Mouse (Mus musculus) intestine, embryonic 14.5 days (tissue): ENCODE data around the gene Nisch. TPM values are rescaled to one million over a fixed set of nuclear protein-coding genes. Genes with fewer than 3 reads are reported as not detected.

Experiments
- ATAC-seq: fragments of 200-750 bp; cut with Nextera tagmentation; replicated peaks from 2 replicates; pipeline ENCODE4 v1.8.0; 2017; ENCODE audit warnings: low read depth, moderate number of reproducible peaks, moderate TSS enrichment, moderate library complexity; ENCODE audit not compliant: low FRiP score, low TSS enrichment
- DNase-seq: peaks from one replicate; pipeline ENCODE4 v3.0.0-alpha.2; 2018; ENCODE audit warnings: low spot score
- H3K27ac ChIP-seq: fragments of 300-500 bp; sonication (generic); 2 replicates; pipeline ENCODE4 v1.5.1; 2014; ENCODE audit warnings: low read depth, mild to moderate bottlenecking, control low read depth
- H3K27me3 ChIP-seq: fragments of 300-500 bp; sonication (generic); replicated peaks from 2 replicates; pipeline ENCODE4 v1.6.1; 2014; ENCODE audit warnings: low read length, control low read depth; ENCODE audit not compliant: control insufficient read depth, insufficient read depth
- H3K36me3 ChIP-seq: fragments of 300-500 bp; sonication (generic); 2 replicates; pipeline ENCODE4 v1.6.1; 2014; ENCODE audit warnings: low read length, control low read depth; ENCODE audit not compliant: control insufficient read depth, insufficient read depth
- H3K4me1 ChIP-seq: fragments of 300-500 bp; sonication (generic); replicated peaks from 2 replicates; pipeline ENCODE4 v1.6.1; 2014; ENCODE audit warnings: low read length, control low read depth, mixed read lengths; ENCODE audit not compliant: control insufficient read depth, insufficient read depth
- H3K4me2 ChIP-seq: fragments of 300-500 bp; sonication (generic); 2 replicates; pipeline ENCODE4 v1.6.1; 2014; ENCODE audit warnings: low read length
- H3K4me3 ChIP-seq: fragments of 300-500 bp; sonication (generic); 2 replicates; pipeline ENCODE4 v1.5.1; 2014; ENCODE audit warnings: low read depth, low read length, control low read depth, mixed read lengths
- H3K9ac ChIP-seq: fragments of 300-500 bp; sonication (generic); 2 replicates; pipeline ENCODE4 v1.6.1; 2014; ENCODE audit warnings: mild to moderate bottlenecking, low read length
- H3K9me3 ChIP-seq: fragments of 300-500 bp; sonication (generic); 2 replicates; pipeline ENCODE4 v1.6.1; 2016; ENCODE audit warnings: low read length, control low read depth; ENCODE audit not compliant: control insufficient read depth
- WGBS: fragments of 180-500 bp; shearing (Covaris S2); extraction: QIAGEN DNeasy Blood & Tissue Kit; methylation state at CpG from one replicate; pipeline ENCODE4 v1.1.7; 2014; 5-methylcytosine and 5-hydroxymethylcytosine counted together
- polyA plus RNA-seq: library from polyadenylated mRNA; unstranded; fragments of >200 nt; fragmentation: Nextera tagmentation; extraction: Ambion mirVana; gene quantifications from 2 replicates; pipeline ENCODE4 v1.2.1, GENCODE M21; 2014

Nisch gene
- polyA plus RNA-seq, 1 experiment from 2014 or later, result 330 TPM

DNA sequence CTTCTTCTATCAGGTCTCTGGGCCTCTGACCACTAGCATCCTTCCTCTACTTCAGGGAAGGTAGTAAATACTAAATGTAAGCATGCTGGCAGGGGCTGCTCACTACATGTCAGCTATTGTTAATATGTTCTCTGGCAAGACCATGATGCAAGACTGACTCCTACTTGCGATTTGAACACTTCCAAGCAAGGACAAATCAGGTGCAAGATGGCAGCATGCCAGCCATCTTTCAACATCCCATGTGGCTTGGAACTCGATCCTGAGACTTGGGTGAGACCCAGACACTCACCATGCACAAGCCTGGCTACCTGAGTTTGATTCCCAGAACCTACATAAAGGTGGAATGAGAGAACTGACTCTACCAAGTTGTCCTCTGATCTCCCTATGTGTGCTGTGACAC lies 24.8 kb downstream of the Nisch start:
- no peak for ATAC-seq
- no peak for DNase-seq
- peaks cover 5% of the 10 kb centered on the region; the same call in 1 of the 2 replicates for H3K4me1 ChIP-seq
- H3K4me2 ChIP-seq, result no peak overlapping the region
- no peak overlapping the region for H3K4me3 ChIP-seq
- no peaks in the 10 kb centered on the region for H3K9me3 ChIP-seq
- WGBS, result 70% methylated on average over 2 of the region's 2 CpGs
- H3K27me3 ChIP-seq, result no peaks in the 10 kb centered on the region
- peaks cover 95% of the 10 kb centered on the region for H3K36me3 ChIP-seq
- H3K27ac ChIP-seq, result no peak overlapping the region
- no peak overlapping the region for H3K9ac ChIP-seq

DNA sequence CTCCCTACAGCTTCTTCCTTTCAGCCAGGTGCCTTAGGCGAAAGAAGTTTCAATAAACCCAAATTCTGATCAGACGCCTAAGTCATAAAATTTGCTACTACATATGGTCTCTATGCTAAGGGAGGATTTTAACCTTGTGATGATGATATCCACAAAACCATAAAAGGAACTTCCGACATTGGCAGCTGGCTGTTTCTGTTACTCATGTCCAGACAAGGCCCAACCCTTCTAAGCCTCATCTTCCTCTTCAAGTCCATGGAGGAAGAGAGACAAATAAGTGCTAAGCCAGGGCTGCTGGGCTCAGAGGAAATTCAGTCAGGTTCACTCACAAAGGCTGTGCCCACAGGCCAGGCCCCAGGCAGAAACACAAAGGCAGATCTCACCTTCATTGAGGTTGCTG lies 27.4 kb downstream of the Nisch start:
- no peaks in the 10 kb centered on the region for H3K27me3 ChIP-seq
- H3K4me1 ChIP-seq, result no peaks in the 10 kb centered on the region
- 88% methylated on average over 3 of the region's 3 CpGs for WGBS

DNA sequence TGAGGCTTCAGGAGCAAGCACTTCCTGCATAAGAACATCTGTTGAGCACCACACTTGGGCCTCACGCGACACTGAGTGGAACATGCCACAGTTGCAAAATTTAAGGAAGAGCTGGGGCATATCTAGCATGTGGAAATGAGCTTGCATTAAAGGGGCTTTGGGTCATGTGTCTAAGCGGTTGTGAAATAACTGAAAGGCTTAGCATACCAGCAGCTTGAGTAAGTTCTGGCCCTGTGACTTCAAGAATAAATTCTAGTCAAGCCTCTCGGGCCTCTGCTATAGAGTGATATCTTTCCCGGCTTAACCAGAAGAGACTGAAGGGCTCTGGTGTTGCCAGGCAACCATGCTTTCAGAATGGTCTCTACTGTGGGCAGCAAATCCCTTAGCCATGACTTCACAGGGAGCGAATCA lies 28.0 kb downstream of the Nisch start:
- ATAC-seq, result no peak
- H3K4me3 ChIP-seq, result no peak overlapping the region
- no peak for DNase-seq
- no peak overlapping the region; the same call in 1 of the 2 replicates for H3K27ac ChIP-seq
- H3K36me3 ChIP-seq, result peaks cover 100% of the 10 kb centered on the region
- H3K4me2 ChIP-seq, result no peak overlapping the region
- no peaks in the 10 kb centered on the region for H3K4me1 ChIP-seq
- H3K9ac ChIP-seq, result no peak overlapping the region
- no peaks in the 10 kb centered on the region for H3K9me3 ChIP-seq
- no peaks in the 10 kb centered on the region for H3K27me3 ChIP-seq
- 73% methylated on average over 6 of the region's 6 CpGs for WGBS

More for the DNA sequence above, 27.4 kb downstream of the Nisch start:
- Histone ChIP-seq H3K36me3 (peaks cover 100% of the 10 kb centered on the region), H3K27ac (no peak overlapping the region; the same call in 1 of the 2 replicates), H3K9ac (no peak overlapping the region), H3K4me2 (no peak overlapping the region), H3K9me3 (no peaks in the 10 kb centered on the region), H3K4me3 (no peak overlapping the region)
- DNase-seq (no peak), ATAC-seq (no peak)

DNA sequence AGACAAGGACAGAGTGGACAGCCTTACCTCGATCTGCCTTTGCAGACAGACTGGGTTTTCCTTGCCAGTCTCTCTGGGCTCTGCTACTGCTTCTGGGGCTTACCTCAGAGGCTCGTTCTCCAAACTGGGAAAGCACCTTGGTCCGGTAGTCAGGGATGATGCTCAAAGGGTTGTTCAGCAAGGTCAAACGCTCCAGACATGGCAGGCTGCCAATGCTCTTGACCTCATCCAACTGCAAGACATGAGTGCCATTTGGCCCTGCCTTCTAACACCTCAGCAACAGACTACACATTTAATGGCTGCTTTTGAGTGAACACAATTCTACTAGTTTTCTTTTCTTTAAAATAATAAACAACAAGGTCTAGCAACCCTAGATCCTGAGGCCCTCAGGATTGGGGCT lies 30.1 kb downstream of the Nisch start:
- Histone ChIP-seq H3K36me3 (peaks cover 100% of the 10 kb centered on the region), H3K4me3 (no peak overlapping the region), H3K4me1 (no peaks in the 10 kb centered on the region), H3K9ac (no peak overlapping the region), H3K9me3 (no peaks in the 10 kb centered on the region), H3K4me2 (no peak overlapping the region), H3K27me3 (no peaks in the 10 kb centered on the region), H3K27ac (no peak overlapping the region)
- ATAC-seq, result no peak
- 88% methylated on average over 4 of the region's 4 CpGs for WGBS
- DNase-seq, result no peak

DNA sequence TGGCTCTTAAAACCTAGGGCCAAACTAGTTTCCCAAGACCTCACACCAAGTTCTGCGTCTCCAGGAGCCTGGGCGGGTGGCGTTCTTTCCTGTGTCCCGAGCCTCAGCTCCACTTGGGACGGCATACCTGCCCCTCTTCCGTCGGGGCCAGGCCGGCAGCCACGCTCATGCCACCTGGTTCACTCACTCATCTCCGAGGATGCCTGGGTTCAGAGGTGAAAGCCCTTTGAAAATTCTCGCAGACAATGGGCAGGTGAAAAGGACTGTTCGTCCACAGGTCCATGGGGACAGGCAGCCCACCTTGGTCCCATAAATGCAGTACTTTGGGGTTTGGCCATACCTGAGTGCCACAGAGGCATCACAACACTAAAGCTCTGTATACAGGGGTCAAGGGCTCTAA lies 32.6 kb downstream of the Nisch start:
- no peak for DNase-seq
- no peaks in the 10 kb centered on the region for H3K27me3 ChIP-seq
- peaks cover 100% of the 10 kb centered on the region for H3K36me3 ChIP-seq
- no peak for ATAC-seq
- no peaks in the 10 kb centered on the region for H3K4me1 ChIP-seq
- H3K4me3 ChIP-seq, result no peak overlapping the region
- whole genome bisulfite sequencing, result 91% methylated on average over 12 of the region's 12 CpGs
- no peak overlapping the region for H3K27ac ChIP-seq
- H3K9ac ChIP-seq, result no peak overlapping the region
- no peaks in the 10 kb centered on the region for H3K9me3 ChIP-seq
- no peak overlapping the region for H3K4me2 ChIP-seq

DNA sequence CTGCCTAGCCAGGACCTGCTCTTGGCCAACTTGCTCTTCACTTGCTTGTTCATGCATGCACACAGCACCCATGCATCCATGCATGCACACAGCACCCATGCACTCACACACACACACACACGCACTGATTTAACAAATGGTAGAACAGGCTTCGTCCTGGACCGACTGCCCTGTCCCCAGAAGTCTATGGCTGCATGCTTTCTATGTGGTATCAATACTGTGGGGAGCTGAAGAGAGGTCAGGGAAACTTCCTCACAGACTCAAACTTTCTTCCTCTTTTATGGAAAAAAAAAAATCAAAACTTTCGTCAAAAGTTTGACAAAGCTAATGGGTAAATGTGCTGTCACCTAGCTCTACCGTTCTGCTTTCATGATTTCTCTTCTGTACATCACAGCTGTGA lies 33.2 kb downstream of the Nisch start:
- H3K4me2 ChIP-seq, result no peak overlapping the region
- no peak overlapping the region for H3K4me3 ChIP-seq
- ATAC-seq, result no peak
- peaks cover 100% of the 10 kb centered on the region for H3K36me3 ChIP-seq
- no peak for DNase-seq
- 87% methylated on average over 5 of the region's 5 CpGs for WGBS
- H3K27ac ChIP-seq, result no peak overlapping the region
- no peaks in the 10 kb centered on the region for H3K4me1 ChIP-seq
- no peak overlapping the region for H3K9ac ChIP-seq
- no peaks in the 10 kb centered on the region for H3K9me3 ChIP-seq
- H3K27me3 ChIP-seq, result no peaks in the 10 kb centered on the region

DNA sequence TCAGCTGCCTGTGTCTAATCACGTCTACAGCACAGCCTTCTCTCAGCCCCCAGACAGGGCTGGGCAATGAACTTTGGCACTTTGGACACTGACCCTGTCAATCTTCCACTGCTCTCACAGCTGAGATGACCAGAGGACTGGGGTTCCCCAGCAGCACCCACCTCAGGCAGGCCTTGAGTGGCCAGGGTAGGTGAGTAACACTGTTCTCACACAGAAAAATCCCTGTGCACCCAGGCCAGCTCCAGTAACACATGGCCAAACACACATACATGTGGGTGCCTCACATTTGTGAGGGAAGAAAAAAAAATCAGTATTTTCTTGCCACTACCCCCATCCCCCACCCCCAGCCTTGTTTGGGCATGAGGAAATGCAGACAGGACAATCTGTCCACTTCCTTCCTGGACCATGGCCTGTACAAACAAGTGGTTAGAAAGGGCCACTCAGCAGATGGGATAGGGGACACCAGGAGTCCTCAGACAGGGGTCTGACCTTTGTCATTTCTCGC lies 33.9 kb downstream of the Nisch start:
- no peak overlapping the region for H3K4me2 ChIP-seq
- H3K27me3 ChIP-seq, result no peaks in the 10 kb centered on the region
- H3K4me3 ChIP-seq, result no peak overlapping the region
- no peaks in the 10 kb centered on the region for H3K4me1 ChIP-seq
- ATAC-seq, result no peak
- 78% methylated on average over 2 of the region's 2 CpGs for WGBS
- peaks cover 99% of the 10 kb centered on the region for H3K36me3 ChIP-seq
- no peak overlapping the region for H3K9ac ChIP-seq
- no peak for DNase-seq
- no peak overlapping the region for H3K27ac ChIP-seq
- no peaks in the 10 kb centered on the region for H3K9me3 ChIP-seq

DNA sequence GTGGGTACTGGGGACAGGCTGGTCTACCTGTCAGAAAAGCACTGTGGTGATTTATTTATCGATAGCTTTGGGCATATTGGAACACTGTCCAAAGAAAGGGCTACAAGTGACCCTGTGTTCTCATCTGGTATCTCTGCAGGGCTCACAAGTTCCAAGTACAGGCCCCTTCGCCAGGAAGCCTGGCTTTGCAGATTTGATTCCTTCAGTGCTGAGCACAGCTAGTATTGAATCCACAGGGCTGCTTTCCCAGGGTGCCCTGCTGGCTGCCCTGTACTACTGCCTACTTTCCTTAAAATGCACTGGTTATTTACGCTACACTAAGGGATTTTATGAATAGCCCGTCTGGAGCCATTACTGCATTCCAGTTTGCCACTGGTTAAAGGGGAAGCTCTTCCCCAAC lies 35.2 kb downstream of the Nisch start:
- no peak overlapping the region for H3K4me2 ChIP-seq
- H3K27ac ChIP-seq, result no peak overlapping the region
- ATAC-seq (no peak), DNase-seq (no peak)
- WGBS, result 84% methylated on average over 4 of the region's 4 CpGs
- peaks cover 99% of the 10 kb centered on the region for H3K36me3 ChIP-seq
- no peak overlapping the region for H3K9ac ChIP-seq
- no peaks in the 10 kb centered on the region for H3K27me3 ChIP-seq
- no peak overlapping the region for H3K4me3 ChIP-seq
- no peaks in the 10 kb centered on the region for H3K4me1 ChIP-seq
- no peaks in the 10 kb centered on the region for H3K9me3 ChIP-seq

DNA sequence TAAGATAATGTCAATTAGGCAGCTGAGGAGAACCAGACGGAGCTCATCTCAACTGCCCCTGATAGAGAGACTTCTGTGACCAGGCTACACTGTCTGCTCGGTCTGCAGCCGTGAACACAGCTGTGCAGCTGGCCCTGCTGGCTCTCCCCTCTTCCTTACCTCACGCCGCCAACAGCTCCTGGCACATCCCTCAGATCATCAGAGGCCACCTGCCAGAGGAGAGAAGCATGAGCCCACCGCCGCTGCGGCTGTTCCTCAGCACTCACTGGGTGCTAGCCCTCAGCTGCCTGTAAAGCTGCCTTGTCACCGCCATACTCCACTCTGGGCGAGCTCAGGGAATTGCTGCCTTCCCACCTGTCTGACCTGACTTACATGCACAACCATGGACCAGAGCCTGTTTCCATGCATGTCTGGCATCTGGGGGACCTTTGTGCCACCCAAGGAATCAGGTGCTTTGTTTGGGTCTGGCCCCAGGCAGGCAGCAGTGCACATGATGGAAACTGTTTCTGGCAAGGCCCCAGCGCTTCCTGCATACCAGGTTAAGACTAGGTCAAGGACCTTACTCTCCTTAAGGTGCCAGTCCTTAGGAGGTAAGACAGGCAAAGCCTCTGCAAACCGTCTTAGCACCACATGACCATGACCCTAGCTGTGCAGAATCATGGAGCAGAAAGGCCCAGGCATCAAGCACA lies 36.9 kb downstream of the Nisch start:
- no peaks in the 10 kb centered on the region for H3K4me1 ChIP-seq
- no peak overlapping the region for H3K9ac ChIP-seq
- WGBS, result 92% methylated on average over 12 of the region's 12 CpGs
- ATAC-seq, result no peak
- no peak overlapping the region for H3K27ac ChIP-seq
- H3K36me3 ChIP-seq, result peaks cover 99% of the 10 kb centered on the region
- H3K27me3 ChIP-seq, result no peaks in the 10 kb centered on the region
- no peak overlapping the region for H3K4me3 ChIP-seq
- no peak overlapping the region for H3K4me2 ChIP-seq
- no peak for DNase-seq
- no peaks in the 10 kb centered on the region for H3K9me3 ChIP-seq
